Mouse (Mus musculus) bone marrow, adult 2 months (tissue): Measurements from ENCODE around the gene Eif4ebp2.

Experiments used
- CTCF ChIP-seq: fragments of 200-500 bp; IDR thresholded peaks from 2 replicates; pipeline ENCODE4 v1.5.1; 2011; ENCODE audit warnings: low read length, control low read depth; ENCODE audit not compliant: control insufficient read depth, insufficient read depth
- POLR2A ChIP-seq: fragments of 200-500 bp; IDR thresholded peaks from 2 replicates; pipeline ENCODE4 v1.6.1; 2011; ENCODE audit warnings: low read depth, mild to moderate bottlenecking, control low read depth, low read length, borderline replicate concordance; ENCODE audit not compliant: control insufficient read depth

- no peak for TF ChIP-seq CTCF
- TF ChIP-seq POLR2A = no peak
Observed at GRCm38 (mm10) chr10:61419146-61419545, 33.3 kb downstream of the Eif4ebp2 start.
